Mouse (Mus musculus) gastrocnemius, postnatal 14 days (tissue): ENCODE measurements around the gene Gxylt2. TPM values are rescaled to one million over a fixed set of nuclear protein-coding genes. Genes with fewer than 3 reads are reported as not detected.

Experiments used
- DNase-seq: peaks from one replicate; pipeline ENCODE4 v3.0.0; 2021; ENCODE audit warnings: mixed read lengths
- intact Hi-C: fragments of 180-260 bp; cut with DNase I; formaldehyde crosslinking; loops from one replicate; pipeline ENCODE4 v1.15.1; 2025; ENCODE audit warnings: low total_unique reads
- total RNA-seq, 2 experiments: library from RNA; stranded (reverse); gene quantifications; 2 replicates each; pipeline ENCODE4 v1.2.3; 2021

Gxylt2 gene
- total RNA-seq, 2 experiments from 2014 or later: 1.6 to 3.3 TPM

DNA sequence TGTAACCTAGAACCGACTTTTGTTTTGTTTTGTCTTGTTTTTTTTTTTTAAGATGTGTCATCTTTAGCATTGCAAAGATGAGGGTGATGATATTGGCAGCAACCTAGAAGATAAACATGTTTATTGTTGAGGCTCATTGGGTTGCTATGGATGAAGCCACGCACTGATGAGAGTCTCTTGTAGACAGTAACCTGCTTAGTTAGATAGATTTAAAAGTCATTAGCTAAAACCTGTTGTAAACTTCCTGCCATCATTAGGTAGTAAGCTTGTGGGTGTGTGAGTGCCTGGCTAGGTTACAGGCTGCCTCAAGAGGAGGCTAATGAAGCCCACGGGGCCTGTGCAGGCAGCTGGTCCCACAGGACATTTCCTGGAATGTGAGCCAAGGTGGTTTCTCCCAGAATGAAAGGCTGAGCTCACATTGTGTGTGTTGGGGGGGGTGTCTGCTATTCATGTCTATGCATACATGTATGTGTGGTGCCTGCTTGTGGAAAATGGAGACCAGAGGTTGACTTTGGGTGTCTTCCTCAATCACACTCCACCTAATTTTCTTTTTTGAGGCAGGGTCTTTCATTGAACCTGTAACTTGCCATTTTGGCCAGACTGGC, 87.6 kb downstream of the Gxylt2 start:
- no peak for DNase-seq
- intact Hi-C loops: no loop called here

- DNase-seq: no peak
- intact Hi-C loops: no loop called here
Observed at GRCm38 (mm10) chr6:100792973-100793769, 88.6 kb downstream of the Gxylt2 start.

- no peak for DNase-seq
- intact Hi-C loops: no loop called here
Observed at GRCm38 (mm10) chr6:100795797-100796196, 91.3 kb downstream of the Gxylt2 start.

DNA sequence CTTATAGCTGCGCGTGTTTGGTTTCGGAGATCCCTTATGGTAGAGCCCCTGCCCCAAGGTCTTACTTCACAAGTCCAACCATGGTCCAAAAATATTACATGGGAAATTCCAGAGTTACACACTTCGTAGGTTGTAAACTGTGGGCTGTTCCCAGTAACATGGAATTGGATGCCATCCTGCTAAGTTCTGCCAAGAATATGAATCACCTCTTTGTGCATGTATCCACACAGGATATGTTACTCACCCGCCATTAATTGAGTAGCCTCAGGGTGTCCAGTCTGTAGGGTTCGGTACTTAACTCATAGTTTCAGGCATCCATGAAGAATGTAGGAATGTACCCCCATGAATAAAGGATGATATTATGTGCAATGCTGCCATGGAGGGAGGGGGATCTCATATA, 94.8 kb downstream of the Gxylt2 start:
- intact Hi-C loops: no loop called here
- no peak for DNase-seq

GRCm38 (mm10) chr6:100799766-100800165, 95.2 kb downstream of the Gxylt2 start:
- no peak for DNase-seq
- intact Hi-C loops: no loop called here

DNA sequence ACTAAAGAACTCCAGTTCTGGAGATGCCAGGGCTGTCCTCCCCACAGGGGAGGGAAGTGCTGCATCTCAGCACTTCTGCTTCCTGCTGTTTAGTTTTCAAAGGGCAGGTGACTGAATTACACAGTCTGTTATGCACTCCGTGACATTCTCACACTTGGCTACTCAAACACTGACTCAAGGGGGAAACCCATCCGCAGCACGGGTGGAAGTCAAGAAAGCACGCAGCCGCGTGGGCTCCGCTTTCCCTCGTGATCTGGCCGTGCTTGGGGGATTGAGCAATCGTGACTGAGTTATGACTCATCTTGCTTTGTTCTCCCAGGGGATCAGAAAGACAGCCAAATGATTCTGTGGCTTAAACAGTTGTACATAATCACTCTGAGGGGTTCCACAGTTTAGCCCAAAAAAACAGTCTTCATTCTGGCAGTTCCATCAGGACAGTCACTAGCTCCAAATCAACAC, 96.0 kb downstream of the Gxylt2 start:
- peak; percentile 44 for DNase-seq
- intact Hi-C loops: no loop called here

GRCm38 (mm10) chr6:100802381-100803083, 98.0 kb downstream of the Gxylt2 start:
- peak; percentile 53 for DNase-seq

GRCm38 (mm10) chr6:100803250-100803649, 98.7 kb downstream of the Gxylt2 start:
- DNase-seq: no peak
- intact Hi-C loops: no loop called here

More at GRCm38 (mm10) chr6:100802381-100803083, 98.0 kb downstream of the Gxylt2 start:
- intact Hi-C loops: no loop called here

- intact Hi-C loops: no loop called here
- no peak for DNase-seq
Observed at GRCm38 (mm10) chr6:100807187-100807586, 102.7 kb downstream of the Gxylt2 start.

- DNase-seq: no peak
- intact Hi-C loops: no loop called here
Observed at GRCm38 (mm10) chr6:100807746-100808145, 103.2 kb downstream of the Gxylt2 start.

- intact Hi-C loops: no loop called here
- DNase-seq: no peak
Observed at GRCm38 (mm10) chr6:100808221-100808778, 103.8 kb downstream of the Gxylt2 start.

- no peak for DNase-seq
- intact Hi-C loops: no loop called here
Observed at GRCm38 (mm10) chr6:100810117-100810516, 105.6 kb downstream of the Gxylt2 start.

DNA sequence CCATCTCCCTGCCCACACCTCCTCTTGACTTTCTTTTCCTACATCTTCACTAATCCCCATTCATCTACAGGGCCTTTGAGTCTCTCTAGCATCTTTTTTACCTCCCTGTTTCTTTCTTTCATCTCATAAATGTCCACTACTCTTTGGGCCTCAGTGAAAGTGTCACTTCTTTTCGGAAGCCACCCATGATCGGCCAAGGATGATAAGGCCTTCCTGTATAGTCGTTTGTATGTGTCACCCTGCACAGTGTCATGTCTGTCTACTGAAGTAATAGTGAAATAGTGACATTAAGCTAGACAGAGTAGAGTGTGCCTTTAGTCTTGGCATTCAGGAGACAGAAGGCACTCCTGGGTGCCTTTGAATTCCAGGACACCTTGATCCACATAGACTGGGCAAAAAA, 107.2 kb downstream of the Gxylt2 start:
- DNase-seq: no peak
- intact Hi-C loops: no loop called here

DNA sequence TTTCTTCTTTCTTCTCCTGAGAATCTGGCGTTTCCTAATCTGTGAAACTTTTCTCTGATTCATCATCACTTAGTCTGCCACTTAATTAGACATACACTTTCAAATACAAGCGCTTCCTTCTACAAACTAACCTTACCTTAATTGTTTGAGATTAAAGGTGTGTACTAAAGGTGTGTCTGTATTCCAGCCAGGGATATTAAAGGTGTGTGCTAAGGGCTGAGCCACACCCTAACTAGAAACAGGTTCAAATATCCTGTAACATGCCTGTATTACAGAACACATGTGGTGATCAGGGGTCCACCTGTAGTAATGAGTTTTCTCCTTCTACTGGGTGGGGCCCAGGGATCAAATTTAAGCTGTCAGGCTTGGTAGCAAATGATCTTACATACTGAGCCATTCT, 116.8 kb downstream of the Gxylt2 start:
- intact Hi-C loops: no loop called here
- no peak for DNase-seq

- DNase-seq: no peak
- intact Hi-C loops: no loop called here
Observed at GRCm38 (mm10) chr6:100823356-100823755, 118.8 kb downstream of the Gxylt2 start.

GRCm38 (mm10) chr6:100824381-100824965, 119.9 kb downstream of the Gxylt2 start:
- no peak for DNase-seq
- intact Hi-C loops: no loop called here

DNA sequence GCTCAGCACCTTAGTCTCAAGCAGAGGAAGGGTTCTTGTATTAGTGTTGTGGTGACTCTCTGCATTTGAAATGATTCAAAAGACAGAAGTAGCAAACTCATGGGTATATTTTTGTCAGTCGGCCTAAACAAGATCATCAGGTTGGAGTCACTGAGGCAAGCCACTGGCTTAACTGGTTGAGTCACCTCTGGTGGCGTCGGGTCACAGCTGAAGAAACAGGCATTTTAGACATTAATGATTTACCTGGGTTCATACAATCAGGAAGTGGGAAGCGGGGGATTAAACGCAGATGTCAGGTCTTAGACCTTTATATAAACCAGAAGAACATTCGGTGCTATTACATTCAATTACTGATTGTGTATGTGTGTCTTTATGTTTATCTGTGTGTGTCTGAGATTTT, 121.5 kb downstream of the Gxylt2 start:
- DNase-seq: no peak
- intact Hi-C loops: no loop called here

- intact Hi-C loops: no loop called here
- no peak for DNase-seq
Observed at GRCm38 (mm10) chr6:100828565-100828964, 124.0 kb downstream of the Gxylt2 start.

DNA sequence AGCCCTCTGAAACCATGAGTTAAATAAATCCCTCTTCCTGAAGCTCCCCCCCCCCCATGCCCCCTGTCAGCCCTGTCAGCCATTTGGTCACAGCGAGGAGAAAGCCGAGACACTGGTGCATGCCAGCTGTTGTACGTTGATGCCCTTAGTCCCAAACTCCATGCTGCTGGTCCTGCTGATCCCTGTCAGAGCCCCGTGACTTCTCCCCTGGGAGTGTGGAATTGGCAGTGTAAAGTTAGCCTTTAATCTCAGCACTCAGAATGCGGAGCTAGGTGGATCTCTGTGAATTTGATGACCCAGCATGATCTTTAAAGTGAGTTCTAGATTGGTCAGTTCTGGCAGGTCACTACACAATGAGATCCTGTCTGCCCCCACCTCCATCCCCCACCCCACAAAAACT, 125.2 kb downstream of the Gxylt2 start:
- intact Hi-C loops: no loop called here
- no peak for DNase-seq

DNA sequence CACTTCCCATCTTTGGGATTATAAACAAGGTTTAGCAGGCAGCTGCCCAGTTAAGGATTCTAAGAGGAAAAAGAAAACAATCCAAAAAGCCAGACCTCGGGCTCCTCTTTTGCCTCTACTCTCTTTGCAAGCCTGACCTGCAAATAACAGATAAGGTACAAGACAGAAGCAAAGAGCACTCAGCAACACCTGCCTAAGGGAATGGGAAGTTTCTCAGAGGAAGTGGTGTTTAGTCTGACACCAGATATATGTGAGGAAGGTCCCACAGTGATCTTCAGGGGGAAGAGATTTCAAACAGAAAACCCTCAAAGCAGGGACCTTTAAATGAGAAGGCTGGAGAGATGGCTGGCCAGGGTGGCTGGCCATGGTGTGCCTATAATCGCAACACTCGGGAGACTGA, 126.7 kb downstream of the Gxylt2 start:
- intact Hi-C loops: no loop called here
- no peak for DNase-seq
